Mouse (Mus musculus) lung, postnatal 0 days (tissue): ENCODE data around the gene Fgfr3. TPM values are rescaled to one million over a fixed set of nuclear protein-coding genes. Genes with fewer than 3 reads are reported as not detected.

ENCODE experiments used
- ATAC-seq: fragments of 200-750 bp; cut with Nextera tagmentation; 2 replicates; pipeline ENCODE4 v1.8.0; 2017; ENCODE audit warnings: moderate library complexity
- DNase-seq: peaks from one replicate; pipeline ENCODE4 v3.0.0-alpha.2; 2016; ENCODE audit warnings: low spot score
- H3K27ac ChIP-seq: fragments of 300-500 bp; sonication (generic); 2 replicates; pipeline ENCODE4 v1.5.1; 2014; ENCODE audit warnings: antibody characterized with exemption, mild to moderate bottlenecking, low read length, mixed read lengths
- H3K27me3 ChIP-seq: fragments of 300-500 bp; sonication (generic); replicated peaks from 2 replicates; pipeline ENCODE4 v1.6.1; 2014; ENCODE audit warnings: low read length, mixed read lengths; ENCODE audit not compliant: insufficient read depth
- H3K36me3 ChIP-seq: fragments of 300-500 bp; sonication (generic); 2 replicates; pipeline ENCODE4 v1.6.1; 2014; ENCODE audit warnings: low read length, mixed read lengths; ENCODE audit not compliant: insufficient read depth
- H3K4me1 ChIP-seq: fragments of 300-500 bp; sonication (generic); 2 replicates; pipeline ENCODE4 v1.6.1; 2014; ENCODE audit warnings: antibody characterized with exemption, low read depth, low read length, mixed read lengths; ENCODE audit not compliant: insufficient read depth
- H3K4me2 ChIP-seq: fragments of 300-500 bp; sonication (generic); replicated peaks from 2 replicates; pipeline ENCODE4 v1.6.1; 2014; ENCODE audit warnings: low read depth, mild to moderate bottlenecking, low read length, moderate library complexity, mixed read lengths
- H3K4me3 ChIP-seq: fragments of 300-500 bp; sonication (generic); 2 replicates; pipeline ENCODE4 v1.5.1; 2014; ENCODE audit warnings: low read depth, low read length
- H3K9ac ChIP-seq: fragments of 300-500 bp; sonication (generic); replicated peaks from 2 replicates; pipeline ENCODE4 v1.6.1; 2014; ENCODE audit warnings: low read depth, mild to moderate bottlenecking
- H3K9me3 ChIP-seq: fragments of 300-500 bp; sonication (generic); 2 replicates; pipeline ENCODE4 v1.6.1; 2016; ENCODE audit warnings: low read length, mixed read lengths
- CTCF ChIP-seq: IDR thresholded peaks from 2 replicates; pipeline ENCODE4 v1.5.1; 2016; ENCODE audit warnings: antibody characterized with exemption, mild to moderate bottlenecking
- EP300 ChIP-seq: IDR thresholded peaks from 2 replicates; pipeline ENCODE4 v1.6.1; 2016; ENCODE audit warnings: antibody characterized with exemption, mild to moderate bottlenecking, control low read depth
- WGBS: fragments of 180-500 bp; shearing (Covaris S2); extraction: QIAGEN DNeasy Blood & Tissue Kit; methylation state at CpG from one replicate; pipeline ENCODE4 v1.1.7; 2014; 5-methylcytosine and 5-hydroxymethylcytosine counted together
- polyA plus RNA-seq: library from polyadenylated mRNA; unstranded; fragments of >200 nt; fragmentation: Nextera tagmentation; extraction: Ambion mirVana; gene quantifications from 2 replicates; pipeline ENCODE4 v1.2.1, GENCODE M21; 2015

Fgfr3 gene
- polyA plus RNA-seq, 1 experiment from 2014 or later, result 67.9 TPM

GRCm38 (mm10) chr5:33695718-33696121, 25.8 kb upstream of the Fgfr3 start:
- no peaks in the 10 kb centered on the region for H3K9me3 ChIP-seq
- H3K27ac ChIP-seq, result peak overlapping the region; percentile 92
- peak overlapping the region; percentile 75 for H3K4me2 ChIP-seq
- no peaks in the 10 kb centered on the region for H3K27me3 ChIP-seq
- peaks cover 47% of the 10 kb centered on the region for H3K4me1 ChIP-seq
- peak; percentile 50 for DNase-seq
- peak overlapping the region; percentile 41 for H3K4me3 ChIP-seq
- peak overlapping the region; percentile 51 for H3K9ac ChIP-seq
- 7% methylated on average over 22 of the region's 24 CpGs for WGBS
- TF ChIP-seq EP300 (no peak), CTCF (no peak)
- H3K36me3 ChIP-seq, result no peaks in the 10 kb centered on the region
- peak; percentile 15 for ATAC-seq

- no peak for TF ChIP-seq CTCF
- TF ChIP-seq EP300, result peak; percentile 71; the same call in 1 of the 2 replicates
- Histone ChIP-seq H3K27ac (peak overlapping the region; percentile 92), H3K4me3 (no peak overlapping the region), H3K4me2 (0 out of 2 replicates have a peak overlapping the region, but pooled peaks have one; percentile 14), H3K27me3 (no peaks in the 10 kb centered on the region), H3K9ac (0 out of 2 replicates have a peak overlapping the region, but pooled peaks have one; percentile 9), H3K4me1 (peaks cover 54% of the 10 kb centered on the region), H3K9me3 (no peaks in the 10 kb centered on the region), H3K36me3 (no peaks in the 10 kb centered on the region)
- ATAC-seq, result peak; percentile 69
- DNase-seq, result peak; percentile 90
- 49% methylated on average over 5 of the region's 5 CpGs for WGBS
Observed at GRCm38 (mm10) chr5:33696430-33696829, 25.0 kb upstream of the Fgfr3 start.

DNA sequence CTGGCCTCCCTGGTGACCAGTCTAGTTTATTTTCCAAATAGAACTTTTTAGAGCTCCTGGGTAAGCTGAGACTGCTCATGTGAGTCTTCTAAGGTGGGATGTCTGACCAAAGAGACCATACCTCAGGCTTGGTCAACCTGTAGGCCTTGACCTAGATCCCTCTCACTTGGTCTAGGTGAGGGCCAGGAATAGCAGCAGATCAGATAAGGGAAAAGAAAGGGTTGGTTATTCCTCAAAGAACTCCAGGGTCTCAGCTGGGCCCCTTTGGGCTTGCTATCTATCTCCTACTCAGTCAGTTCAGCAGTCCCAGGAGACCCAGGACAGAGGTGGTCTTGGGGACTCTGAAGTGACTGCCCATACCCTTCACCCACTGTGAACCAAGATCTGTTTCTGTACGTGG, 23.9 kb upstream of the Fgfr3 start:
- 38% methylated on average over 1 of the region's 1 CpGs for WGBS
- Histone ChIP-seq H3K9me3 (no peaks in the 10 kb centered on the region), H3K27ac (peak overlapping the region; percentile 92), H3K4me2 (no peak overlapping the region), H3K9ac (no peak overlapping the region), H3K36me3 (no peaks in the 10 kb centered on the region), H3K4me3 (no peak overlapping the region), H3K4me1 (peaks cover 51% of the 10 kb centered on the region), H3K27me3 (no peaks in the 10 kb centered on the region)
- TF ChIP-seq EP300, result no peak
- no peak for DNase-seq
- ATAC-seq, result no peak

DNA sequence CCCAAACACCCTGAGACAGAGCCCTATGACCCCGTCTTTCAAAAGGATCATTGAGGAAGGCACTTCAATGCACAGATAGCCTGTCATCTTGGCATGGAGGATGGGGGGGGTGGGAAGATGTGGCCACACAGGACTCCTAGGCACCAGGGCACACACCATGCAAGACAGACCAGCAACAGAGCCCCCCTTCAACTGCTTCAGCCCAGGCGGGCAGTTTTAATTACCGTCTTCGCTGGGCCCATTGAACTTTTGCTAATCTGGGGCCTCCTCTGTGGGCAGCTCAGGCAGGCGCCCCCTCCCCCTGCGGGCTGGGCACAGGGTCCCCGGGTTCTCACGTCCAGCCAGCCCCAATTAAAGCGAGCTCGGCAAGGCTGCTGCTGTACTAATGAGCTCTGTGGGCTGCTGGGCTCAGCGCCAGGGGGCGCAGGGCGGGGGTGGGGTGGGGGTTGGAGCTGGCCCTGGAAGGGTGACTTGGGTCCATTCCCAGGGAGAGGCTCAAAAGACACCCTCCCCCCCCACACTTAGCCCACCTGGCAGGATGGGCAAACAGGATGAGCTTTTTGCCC, 23.4 kb upstream of the Fgfr3 start:
- no peak for ATAC-seq
- Histone ChIP-seq H3K27ac (peak overlapping the region; percentile 92; the same call in 1 of the 2 replicates), H3K9ac (no peak overlapping the region), H3K4me2 (no peak overlapping the region), H3K27me3 (no peaks in the 10 kb centered on the region), H3K4me3 (no peak overlapping the region), H3K9me3 (no peaks in the 10 kb centered on the region), H3K4me1 (peaks cover 47% of the 10 kb centered on the region), H3K36me3 (no peaks in the 10 kb centered on the region)
- DNase-seq, result no peak
- TF ChIP-seq CTCF, result peak; percentile 7; the same call in 1 of the 2 replicates
- no peak for TF ChIP-seq EP300
- 19% methylated on average over 13 of the region's 13 CpGs for WGBS

DNA sequence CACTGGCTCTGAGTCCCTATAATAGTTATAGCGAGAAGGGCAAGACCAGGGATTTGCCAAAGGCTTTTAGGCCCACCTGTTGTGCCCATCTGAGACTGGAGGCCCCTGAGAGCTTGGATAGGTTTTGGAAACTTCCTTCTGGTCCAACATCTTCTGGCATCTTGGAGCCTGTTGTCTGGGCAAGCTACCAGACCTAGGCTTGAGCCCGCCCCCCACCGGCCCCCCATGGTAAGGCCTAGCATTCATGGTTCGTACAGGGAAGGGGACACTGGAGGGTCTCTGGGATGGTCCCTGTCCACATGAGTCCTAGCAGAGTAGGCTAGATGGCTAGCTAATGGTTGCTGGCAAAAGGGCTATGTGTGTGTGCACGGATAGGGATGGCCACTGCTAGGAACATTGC, 22.8 kb upstream of the Fgfr3 start:
- no peak for ATAC-seq
- no peak overlapping the region for H3K4me3 ChIP-seq
- TF ChIP-seq EP300 (no peak), CTCF (no peak)
- no peak for DNase-seq
- WGBS, result 87% methylated on average over 5 of the region's 5 CpGs
- H3K27me3 ChIP-seq, result no peaks in the 10 kb centered on the region
- H3K27ac ChIP-seq, result no peak overlapping the region
- peaks cover 46% of the 10 kb centered on the region for H3K4me1 ChIP-seq
- H3K4me2 ChIP-seq, result no peak overlapping the region
- no peaks in the 10 kb centered on the region for H3K9me3 ChIP-seq
- no peaks in the 10 kb centered on the region for H3K36me3 ChIP-seq
- no peak overlapping the region for H3K9ac ChIP-seq

- peaks cover 41% of the 10 kb centered on the region for H3K4me1 ChIP-seq
- no peak overlapping the region for H3K9ac ChIP-seq
- no peaks in the 10 kb centered on the region for H3K27me3 ChIP-seq
- DNase-seq, result peak; percentile 51
- no peak overlapping the region; the same call in 1 of the 2 replicates for H3K27ac ChIP-seq
- H3K36me3 ChIP-seq, result no peaks in the 10 kb centered on the region
- TF ChIP-seq EP300 (no peak), CTCF (no peak)
- ATAC-seq, result no peak
- no peak overlapping the region for H3K4me3 ChIP-seq
- 23% methylated on average over 13 of the region's 13 CpGs for WGBS
- no peak overlapping the region for H3K4me2 ChIP-seq
- no peaks in the 10 kb centered on the region for H3K9me3 ChIP-seq
Observed at GRCm38 (mm10) chr5:33700010-33700409, 21.5 kb upstream of the Fgfr3 start.
